Mouse (Mus musculus) C2C12 (cell line): ENCODE results near the gene Dppa4. TPM values are rescaled to one million over a fixed set of nuclear protein-coding genes. Genes with fewer than 3 reads are reported as not detected.

Experiments used
- H3K27me3 ChIP-seq: one replicate; pipeline ENCODE4 v1.6.1; 2011; ENCODE audit not compliant: control insufficient read depth, insufficient read depth, insufficient read length
- H3K36me3 ChIP-seq: one replicate; pipeline ENCODE4 v1.6.1; 2011; ENCODE audit not compliant: control insufficient read depth, insufficient read depth
- H3K4me3 ChIP-seq: one replicate; pipeline ENCODE4 v1.5.1; 2011; ENCODE audit warnings: mild to moderate bottlenecking, control low read depth; ENCODE audit not compliant: poor library complexity, insufficient read depth, severe bottlenecking
- H3K79me2 ChIP-seq: one replicate; pipeline ENCODE4 v1.6.1; 2011; ENCODE audit not compliant: control insufficient read depth, insufficient read depth
- H3K79me3 ChIP-seq: one replicate; pipeline ENCODE4 v1.6.1; 2011; ENCODE audit warnings: low read depth, control low read depth
- H3ac ChIP-seq: one replicate; pipeline ENCODE3; 2011; ENCODE audit warnings: low read depth; ENCODE audit not compliant: control insufficient read depth, insufficient read length
- CEBPB ChIP-seq: IDR thresholded peaks from one replicate; pipeline ENCODE4 v1.6.1; 2011; ENCODE audit warnings: low read depth, mild to moderate bottlenecking, control low read depth, moderate library complexity
- CTCF ChIP-seq: IDR thresholded peaks from one replicate; pipeline ENCODE4 v1.5.1; 2011; ENCODE audit not compliant: control insufficient read depth, insufficient read depth, insufficient read length
- FOSL1 ChIP-seq: IDR thresholded peaks from one replicate; pipeline ENCODE4 v1.8.0; 2011; ENCODE audit warnings: mild to moderate bottlenecking, low read length; ENCODE audit not compliant: poor library complexity, insufficient read depth, severe bottlenecking
- MAX ChIP-seq: IDR thresholded peaks from one replicate; pipeline ENCODE4 v1.6.1; 2011; ENCODE audit warnings: mild to moderate bottlenecking, control low read depth
- MYOD1 ChIP-seq: IDR thresholded peaks from one replicate; pipeline ENCODE4 v1.6.1; 2011; ENCODE audit warnings: low read depth; ENCODE audit not compliant: control insufficient read depth, insufficient read length
- MYOG ChIP-seq: IDR thresholded peaks from one replicate; pipeline ENCODE4 v1.6.1; 2011; ENCODE audit not compliant: control insufficient read depth, insufficient read length; ENCODE audit errors: extremely low read depth
- USF1 ChIP-seq: IDR thresholded peaks from one replicate; pipeline ENCODE4 v1.6.1; 2011; ENCODE audit warnings: low read depth, mild to moderate bottlenecking, control low read depth, moderate library complexity
- polyA plus RNA-seq: library from polyadenylated mRNA; unstranded; fragments of >200 nt; fragmentation: generic; extraction: Trizol; gene quantifications from one replicate; pipeline ENCODE4 v1.2.1, GENCODE M21; 2012; ENCODE audit warnings: missing spikeins

The Dppa4 gene
- polyA plus RNA-seq, 1 experiment = 0.34 TPM

DNA sequence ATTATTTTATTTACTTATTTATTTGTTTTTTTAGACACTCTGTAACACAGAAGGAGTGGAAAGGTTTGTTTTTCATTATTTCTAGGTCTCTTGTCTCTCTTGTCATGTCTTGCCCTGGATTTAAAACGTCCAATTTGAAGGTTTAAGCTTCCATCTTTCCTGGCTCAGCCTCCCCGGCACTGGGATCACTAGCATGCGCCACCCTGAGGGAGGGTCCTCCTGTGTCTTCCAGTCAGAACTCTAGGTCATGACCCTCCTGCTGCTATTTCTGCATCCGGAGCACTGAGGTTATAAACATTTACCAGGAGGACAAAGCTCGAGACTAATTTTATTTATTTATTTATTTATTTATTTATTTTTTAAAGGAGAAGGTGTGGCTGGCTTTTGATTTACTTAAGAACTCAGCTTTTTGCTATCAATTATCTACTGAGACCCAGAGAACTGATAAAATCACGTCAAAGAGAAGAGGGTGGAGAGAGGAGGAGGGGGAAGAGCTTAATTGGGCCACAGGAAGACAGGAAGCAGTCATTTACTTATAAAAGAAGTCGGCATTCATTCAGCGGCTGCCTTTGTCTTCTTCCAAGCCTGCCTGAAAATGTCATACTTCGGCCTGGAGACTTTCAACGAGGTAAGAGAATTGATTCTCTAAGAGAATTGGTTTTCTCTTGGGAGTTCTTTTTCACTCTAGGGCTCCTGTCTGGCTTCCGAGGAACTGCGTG is 26.5 kb downstream of the Dppa4 start:
- H3K36me3 ChIP-seq = no peaks in the 10 kb centered on the region
- no peak overlapping the region for H3K4me3 ChIP-seq
- no peaks in the 10 kb centered on the region for H3K79me2 ChIP-seq
- H3ac ChIP-seq = no peak overlapping the region
- H3K79me3 ChIP-seq = no peaks in the 10 kb centered on the region
- TF ChIP-seq MAX (no peak), FOSL1 (no peak), CEBPB (no peak), MYOD1 (no peak), USF1 (no peak), CTCF (no peak), MYOG (no peak)
- H3K27me3 ChIP-seq = no peaks in the 10 kb centered on the region

DNA sequence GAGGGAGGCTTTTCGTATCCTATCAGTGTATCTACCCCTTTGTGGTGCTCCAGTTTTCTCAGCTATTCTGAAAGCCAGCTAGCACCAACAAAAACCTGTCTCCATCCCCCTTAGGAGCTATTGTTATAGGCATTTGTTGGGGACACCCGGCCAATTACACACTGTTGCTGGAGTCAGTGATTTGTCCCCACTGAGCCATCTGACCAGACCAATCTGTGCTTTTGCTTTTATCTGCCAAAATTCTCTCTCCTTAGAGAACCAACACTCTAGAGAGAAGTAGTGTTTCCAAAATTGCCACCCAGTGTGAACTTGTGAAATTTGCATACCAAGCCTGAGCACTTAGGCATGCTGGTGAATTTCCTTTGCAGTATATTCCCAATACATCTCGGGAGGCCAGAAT is 31.8 kb downstream of the Dppa4 start:
- Histone ChIP-seq H3ac (no peak overlapping the region), H3K36me3 (no peaks in the 10 kb centered on the region), H3K79me2 (no peaks in the 10 kb centered on the region), H3K79me3 (no peaks in the 10 kb centered on the region), H3K27me3 (no peaks in the 10 kb centered on the region), H3K4me3 (no peak overlapping the region)
- TF ChIP-seq MYOG (no peak), CEBPB (no peak), FOSL1 (no peak), CTCF (no peak), MAX (no peak), USF1 (no peak), MYOD1 (no peak)

DNA sequence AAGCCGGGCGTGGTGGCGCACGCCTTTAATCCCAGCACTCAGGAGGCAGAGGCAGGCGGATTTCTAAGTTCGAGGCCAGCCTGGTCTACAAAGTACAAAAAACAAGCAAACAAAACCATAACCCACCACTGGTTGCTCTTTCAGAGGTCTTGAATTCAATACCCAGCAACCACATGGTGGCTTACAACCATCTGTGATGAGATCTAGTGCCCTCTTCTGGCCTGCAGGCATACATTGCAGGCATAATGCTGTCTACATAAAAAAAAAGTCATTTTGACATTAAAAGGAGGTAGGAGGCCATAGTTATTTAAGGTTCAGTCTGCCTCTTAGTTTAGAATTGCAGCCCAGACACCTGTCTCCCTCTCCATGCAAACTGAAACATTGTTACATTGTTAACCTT is 37.2 kb downstream of the Dppa4 start:
- Histone ChIP-seq H3K36me3 (no peaks in the 10 kb centered on the region), H3K4me3 (no peak overlapping the region), H3K27me3 (no peaks in the 10 kb centered on the region), H3ac (no peak overlapping the region), H3K79me3 (no peaks in the 10 kb centered on the region), H3K79me2 (no peaks in the 10 kb centered on the region)
- TF ChIP-seq USF1 = no peak
- no peak for TF ChIP-seq MYOG
- TF ChIP-seq MYOD1 = no peak
- no peak for TF ChIP-seq FOSL1

DNA sequence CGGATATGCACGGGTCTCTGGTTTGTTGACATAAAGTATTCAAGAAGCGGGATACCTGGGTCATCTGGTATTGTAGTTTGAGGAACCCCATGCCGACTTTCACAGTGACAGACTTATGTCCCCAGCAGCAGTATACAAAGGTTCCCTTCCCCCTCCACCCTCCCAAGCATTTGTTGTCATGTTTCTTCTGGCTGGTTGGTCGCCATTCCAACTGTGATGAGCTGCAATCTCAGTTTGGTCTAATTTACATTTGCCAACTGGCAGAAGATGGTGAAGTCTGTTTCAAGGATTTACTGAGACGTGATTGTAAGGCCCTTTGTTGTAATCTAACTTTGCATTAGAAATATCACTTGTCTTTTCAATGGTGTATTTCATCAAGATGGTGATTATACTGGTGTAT is 39.6 kb downstream of the Dppa4 start:
- Histone ChIP-seq H3K27me3 (no peaks in the 10 kb centered on the region), H3K4me3 (no peak overlapping the region)
- no peak for TF ChIP-seq FOSL1
- TF ChIP-seq MAX = no peak
- TF ChIP-seq CEBPB = no peak
- TF ChIP-seq USF1 = no peak
- no peak for TF ChIP-seq MYOG
- no peak for TF ChIP-seq MYOD1
- TF ChIP-seq CTCF = no peak

DNA sequence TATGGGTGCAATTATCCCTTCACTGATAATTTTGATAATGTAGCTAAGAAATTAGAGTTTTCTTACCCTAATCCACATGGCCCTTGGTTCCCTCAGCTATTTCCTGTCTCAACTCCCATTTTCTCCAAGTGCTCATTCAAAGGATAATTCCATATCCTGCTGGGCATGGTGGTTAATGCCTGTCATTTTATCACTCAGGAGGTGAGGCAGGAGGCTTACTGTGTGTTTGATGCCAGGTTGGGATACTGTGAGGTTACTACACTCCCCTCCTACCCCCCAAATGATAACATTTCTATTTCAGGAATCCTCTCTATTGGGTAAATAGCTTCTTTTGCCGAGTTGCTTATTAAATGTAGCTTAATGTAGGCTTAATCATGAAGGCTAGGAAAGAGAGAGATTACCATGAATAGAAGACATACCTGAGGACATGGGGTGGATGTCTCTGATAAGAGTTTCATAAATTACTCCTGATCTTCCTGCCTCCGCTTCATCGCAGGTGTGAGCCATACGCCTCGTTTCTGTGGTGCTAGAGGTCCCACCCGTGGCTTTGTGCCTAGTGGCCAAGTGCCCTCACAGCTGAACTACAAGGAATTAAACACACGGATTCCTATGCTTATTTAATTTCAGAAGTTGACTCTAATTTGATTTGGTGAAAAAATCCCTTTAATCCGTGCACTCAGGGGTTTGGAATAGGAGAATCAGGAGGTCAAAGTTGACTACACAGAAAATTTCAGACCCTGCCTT is 40.2 kb downstream of the Dppa4 start:
- H3K79me3 ChIP-seq = no peaks in the 10 kb centered on the region
- TF ChIP-seq USF1 = no peak
- no peak for TF ChIP-seq MAX
- TF ChIP-seq CTCF = no peak
- no peak for TF ChIP-seq MYOG
- no peak for TF ChIP-seq CEBPB
- no peak for TF ChIP-seq MYOD1
- no peak for TF ChIP-seq FOSL1
- H3K27me3 ChIP-seq = no peaks in the 10 kb centered on the region

More for the DNA sequence above, 39.6 kb downstream of the Dppa4 start:
- H3ac ChIP-seq = no peak overlapping the region
- no peaks in the 10 kb centered on the region for H3K79me3 ChIP-seq
- no peaks in the 10 kb centered on the region for H3K36me3 ChIP-seq
- H3K79me2 ChIP-seq = no peaks in the 10 kb centered on the region

More for the DNA sequence above, 40.2 kb downstream of the Dppa4 start:
- H3K79me2 ChIP-seq = no peaks in the 10 kb centered on the region
- no peaks in the 10 kb centered on the region for H3K36me3 ChIP-seq
- no peak overlapping the region for H3K4me3 ChIP-seq
- no peak overlapping the region for H3ac ChIP-seq
